Mouse (Mus musculus) adrenal gland, adult (tissue): ENCODE results near the gene Slc5a8.

ENCODE experiments used
- DNase-seq, 2 experiments: peaks; one replicate each; pipeline ENCODE4 v3.0.0; 2022 to 2023; ENCODE audit warnings: low spot score in 1 of 2; ENCODE audit not compliant: inconsistent age in 2 of 2

Gene Slc5a8

DNA sequence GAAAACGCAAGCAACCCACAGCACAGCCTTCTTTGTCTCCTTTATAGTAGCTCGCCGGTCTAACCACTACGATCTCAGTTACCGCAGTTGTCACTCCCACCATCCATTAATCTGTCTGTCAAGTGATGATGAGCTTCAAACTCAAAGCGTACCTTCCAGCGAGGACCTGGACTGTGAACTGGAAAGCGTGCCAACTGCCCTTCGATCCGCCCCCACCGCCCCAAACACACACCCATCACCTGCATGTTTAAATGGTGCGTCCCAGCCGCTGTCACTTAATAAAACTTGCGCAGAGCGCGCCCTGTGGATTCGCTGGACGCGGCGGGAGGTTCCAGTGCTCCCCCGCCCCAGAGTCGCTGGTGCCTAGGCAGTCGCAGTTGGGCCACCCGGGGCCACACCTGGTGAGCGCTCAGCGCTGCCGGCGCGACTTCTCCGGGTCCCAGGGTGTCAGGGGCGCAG is at the start of gene Slc5a8:
TSS of gene Slc5a8 (plus strand) at position 361 of the 459 bp plus-strand sequence.
- DNase-seq: peak in 1 of 2 experiments; percentile 34

DNA sequence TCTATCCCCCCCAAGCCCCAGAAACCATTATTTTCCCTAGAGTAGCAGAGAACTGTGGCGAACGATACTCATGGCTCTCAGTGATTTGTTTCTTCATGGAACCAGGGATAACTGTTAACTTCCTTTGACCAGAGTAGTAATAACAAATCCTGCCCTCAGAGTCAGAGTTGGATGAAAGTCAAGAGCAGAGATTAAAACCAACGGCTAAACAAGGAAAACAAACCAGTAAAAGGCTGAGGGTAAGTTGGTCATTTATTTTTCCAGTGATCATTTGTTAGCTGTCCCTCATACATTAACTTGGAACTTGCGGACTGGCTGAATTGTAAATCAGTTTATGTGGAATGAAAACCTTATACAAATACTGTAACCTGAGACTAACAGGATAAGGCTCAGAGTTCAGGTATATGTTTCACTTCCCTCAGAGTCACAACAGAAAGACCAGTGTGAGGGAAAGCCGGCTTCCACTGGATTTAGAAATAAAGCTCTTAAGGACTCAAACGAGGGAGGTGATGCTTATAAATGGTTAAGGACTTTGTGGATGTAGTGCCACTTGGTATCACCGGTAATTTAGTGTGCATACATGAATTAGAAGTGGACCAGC is 36.8 kb upstream of the Slc5a8 start:
- DNase-seq: no peak

DNA sequence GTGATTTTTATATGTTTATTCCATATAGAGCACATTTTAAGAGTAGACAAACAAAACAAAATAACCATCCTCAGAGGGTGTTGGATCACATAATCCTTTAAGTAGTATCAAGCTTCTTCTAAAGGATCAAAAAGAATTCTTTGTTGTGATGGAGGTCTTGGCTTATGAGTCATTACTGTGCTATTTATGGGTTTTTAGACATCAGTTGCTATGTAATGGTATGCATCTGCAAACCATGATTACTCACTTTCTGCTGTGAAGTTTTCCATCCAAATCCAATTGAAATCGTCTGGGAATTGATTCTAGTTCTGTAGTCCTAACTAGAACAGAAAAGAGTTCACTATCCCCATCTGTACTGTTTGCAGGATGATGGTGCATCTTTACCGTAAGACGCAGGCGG is 35.8 kb upstream of the Slc5a8 start:
- DNase-seq: no peak

DNA sequence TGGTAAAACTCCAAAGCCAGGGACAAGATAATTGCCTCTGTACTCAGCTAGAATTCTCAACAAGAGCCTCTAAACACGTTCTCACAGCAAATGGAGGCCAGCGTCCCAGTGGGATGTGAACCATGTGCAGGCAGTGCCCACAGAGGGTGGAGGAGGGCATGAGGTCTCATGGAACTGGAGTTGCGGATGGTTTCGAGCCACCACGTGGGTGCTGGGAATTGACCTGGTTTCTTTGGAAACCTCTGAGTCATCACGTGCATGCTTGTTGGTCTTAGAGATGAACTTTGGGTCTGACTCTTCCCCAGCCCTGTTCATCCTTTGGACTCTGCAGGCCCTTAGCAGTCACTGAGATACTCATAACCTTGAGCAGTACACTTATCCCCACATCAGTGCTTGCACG is 32.5 kb upstream of the Slc5a8 start:
- no peak for DNase-seq

DNA sequence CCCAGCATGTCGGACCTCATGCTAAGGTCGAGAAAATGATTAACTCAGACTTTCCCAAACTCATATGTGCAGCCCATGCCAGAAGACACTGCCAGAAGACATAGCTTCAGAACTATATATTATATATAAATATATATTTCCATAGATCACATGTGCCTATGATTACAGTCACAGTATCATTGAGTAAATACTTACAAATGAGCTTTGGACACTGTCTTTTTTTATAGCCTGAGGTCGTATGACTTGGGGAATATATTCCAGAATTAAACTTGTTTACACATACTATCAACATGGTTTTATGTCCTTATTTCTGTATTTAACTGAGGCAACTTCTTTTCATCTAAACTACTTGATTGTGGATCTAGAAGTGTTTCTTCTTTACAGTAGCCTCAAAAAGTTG is 24.9 kb upstream of the Slc5a8 start:
- no peak for DNase-seq

DNA sequence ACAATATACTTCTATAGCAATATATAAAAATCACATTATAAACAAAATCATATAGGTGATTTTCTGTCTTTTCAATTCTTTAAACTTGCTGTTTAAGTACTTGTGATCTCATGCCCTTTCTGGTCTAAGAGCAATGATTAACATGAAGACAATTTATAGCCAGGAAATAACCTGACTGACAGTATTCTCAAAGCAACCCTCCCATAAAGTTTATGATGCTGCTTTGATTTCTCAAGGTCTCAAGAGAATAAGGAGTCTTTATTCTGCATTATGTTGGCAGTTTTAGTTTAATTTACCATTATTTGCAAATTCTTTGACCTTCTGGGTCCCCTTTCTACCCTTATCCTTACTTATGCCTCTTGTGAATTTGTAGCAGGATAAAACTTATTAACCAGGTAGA is 24.4 kb upstream of the Slc5a8 start:
- DNase-seq: no peak

DNA sequence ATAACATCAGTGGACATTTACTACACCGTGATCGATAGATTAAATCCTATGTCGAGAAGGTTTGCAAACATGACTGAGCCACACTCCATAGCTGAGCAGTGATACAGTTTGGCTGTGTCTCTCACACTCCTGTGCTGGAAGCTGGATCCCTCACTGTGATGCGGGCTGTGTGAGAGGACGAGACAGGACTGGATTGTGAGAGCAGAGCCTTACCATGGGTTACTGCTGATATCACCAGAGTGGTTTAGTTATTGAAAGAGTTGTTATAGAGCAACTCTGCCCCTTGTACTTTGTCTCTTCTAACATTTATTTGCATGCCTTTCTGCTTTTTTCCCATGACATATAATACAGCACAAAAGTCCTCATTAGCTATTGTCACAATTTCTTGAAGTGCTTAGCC is 23.5 kb upstream of the Slc5a8 start:
- no peak for DNase-seq

DNA sequence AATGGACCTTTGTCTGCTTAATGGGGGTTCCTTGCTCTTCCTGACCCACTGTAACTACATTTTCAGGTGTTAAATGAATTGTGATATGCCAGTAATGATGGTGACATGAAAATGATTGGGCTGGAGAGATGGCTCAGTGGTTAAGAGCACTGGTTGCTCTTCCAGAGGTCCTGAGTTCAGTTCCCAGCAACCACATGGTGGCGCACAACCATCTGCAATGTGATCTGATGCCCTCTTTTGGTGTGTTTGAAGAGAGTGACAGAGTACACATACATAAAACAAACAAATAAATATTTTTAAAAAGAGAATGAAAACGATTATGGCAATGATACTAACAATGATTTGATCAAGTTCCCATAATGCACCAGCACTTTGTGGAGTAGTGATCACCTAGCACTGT is 19.8 kb upstream of the Slc5a8 start:
- DNase-seq: peak; percentile 8 to 47

DNA sequence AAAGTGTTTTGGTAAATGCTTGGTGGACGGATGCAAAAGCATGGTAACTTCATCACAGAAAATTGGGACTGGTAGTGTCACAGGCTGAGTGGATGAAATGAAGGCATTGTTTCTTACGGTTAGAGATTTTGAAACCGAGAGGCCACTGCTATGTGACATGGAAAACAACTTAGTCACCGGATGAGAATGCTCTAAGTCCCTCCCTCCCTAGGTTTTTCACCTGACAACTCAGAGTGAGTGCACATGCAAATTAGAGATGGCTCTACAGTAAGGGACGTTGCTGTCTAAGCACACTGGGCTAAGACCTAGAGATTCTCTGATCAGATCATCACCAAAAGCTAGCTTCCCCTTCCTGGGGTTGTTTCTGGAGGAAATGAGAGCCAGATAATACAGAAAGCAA is 10.9 kb upstream of the Slc5a8 start:
- no peak for DNase-seq

DNA sequence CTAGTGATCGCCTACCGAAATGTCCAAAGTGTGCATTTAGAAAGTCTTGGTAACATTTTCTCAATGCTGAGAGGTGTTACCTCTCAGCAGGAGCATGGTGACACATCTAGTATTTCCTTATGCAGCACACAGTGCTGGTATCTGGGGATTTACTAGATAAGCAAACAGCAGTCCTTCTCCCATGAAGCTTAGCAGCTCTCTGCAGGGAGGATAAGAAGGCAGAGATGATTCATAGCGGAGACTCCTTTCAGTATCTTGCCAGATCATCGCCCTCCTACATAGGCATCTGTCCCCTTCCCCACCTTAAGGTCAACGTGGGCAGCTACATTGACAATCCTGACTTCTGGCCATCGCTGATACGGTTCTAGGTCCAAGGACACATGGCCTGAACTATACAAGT is 8.4 kb upstream of the Slc5a8 start:
- DNase-seq: no peak

DNA sequence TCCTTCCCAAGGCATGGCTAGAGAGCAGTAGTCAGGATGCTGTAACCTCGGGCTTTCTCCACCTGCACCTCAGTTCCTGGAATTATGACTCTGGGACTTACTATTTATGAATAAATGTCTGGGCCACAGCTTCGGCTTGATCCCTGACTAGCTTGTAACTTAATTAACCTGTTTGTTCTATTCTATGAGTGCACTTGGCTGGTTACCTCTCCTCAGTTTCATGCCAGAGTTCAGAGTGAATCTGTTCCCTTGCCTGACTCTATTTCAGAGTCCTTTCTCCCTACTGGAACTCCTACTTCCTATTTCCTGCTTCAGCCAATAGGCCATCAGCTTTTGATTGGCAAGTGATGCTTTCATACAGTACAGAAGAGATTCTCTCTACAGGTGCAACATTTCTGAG is 2.1 kb upstream of the Slc5a8 start:
- DNase-seq: no peak

DNA sequence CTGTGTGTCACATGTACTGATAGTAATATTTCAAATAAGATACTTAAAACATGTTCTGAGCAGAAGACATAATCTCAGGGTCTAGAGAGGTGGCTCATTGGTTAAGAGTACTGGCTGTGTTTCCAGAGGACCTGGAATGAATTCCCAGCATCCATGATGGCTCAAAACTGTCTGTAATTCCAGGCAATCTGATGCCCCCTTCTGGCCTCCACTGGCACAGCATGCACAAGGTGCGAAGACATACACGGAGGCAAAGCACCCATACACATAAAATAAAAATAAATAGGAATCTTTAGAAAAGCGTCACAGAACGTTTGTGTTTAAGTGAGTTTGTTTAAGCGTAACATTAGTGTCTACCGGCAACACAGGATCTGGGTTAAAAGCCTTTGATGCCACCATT is 956 bp upstream of the Slc5a8 start:
- no peak for DNase-seq

DNA sequence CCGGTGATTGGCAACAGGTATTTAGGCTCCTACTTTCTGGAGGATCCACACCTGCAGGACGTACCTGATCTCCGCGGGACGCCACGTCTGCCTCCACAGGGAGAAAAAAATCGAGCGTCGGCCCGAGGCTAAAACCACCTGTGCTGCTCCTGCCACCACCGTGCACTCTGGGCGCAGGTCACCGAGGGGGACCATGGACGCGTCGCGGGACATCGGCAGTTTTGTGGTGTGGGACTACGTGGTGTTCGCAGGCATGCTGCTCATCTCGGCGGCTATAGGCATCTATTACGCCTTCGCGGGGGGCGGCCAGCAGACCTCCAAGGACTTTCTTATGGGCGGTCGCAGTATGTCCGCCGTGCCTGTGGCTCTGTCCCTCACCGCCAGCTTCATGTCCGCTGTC is 322 bp downstream of the Slc5a8 start:
- DNase-seq: no peak

DNA sequence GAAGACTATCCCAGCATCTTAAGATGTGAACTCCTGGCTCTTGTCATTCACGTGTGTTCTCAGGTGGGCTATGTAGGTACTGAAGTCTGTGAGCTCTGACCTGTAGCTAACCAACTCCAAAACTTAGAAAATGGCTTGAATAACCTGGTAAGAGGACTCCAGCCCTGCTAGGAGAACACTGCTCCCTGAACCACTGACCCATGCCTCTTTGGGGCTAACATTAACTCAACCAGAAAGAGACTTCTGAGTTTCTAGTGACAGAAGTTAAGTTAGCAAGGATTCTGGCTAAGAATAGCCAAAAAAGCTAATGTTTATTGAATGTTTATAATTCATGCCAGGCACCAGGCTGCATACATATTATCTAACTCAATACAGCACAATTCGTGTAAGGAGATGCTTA is 2.6 kb downstream of the Slc5a8 start:
- DNase-seq: no peak

DNA sequence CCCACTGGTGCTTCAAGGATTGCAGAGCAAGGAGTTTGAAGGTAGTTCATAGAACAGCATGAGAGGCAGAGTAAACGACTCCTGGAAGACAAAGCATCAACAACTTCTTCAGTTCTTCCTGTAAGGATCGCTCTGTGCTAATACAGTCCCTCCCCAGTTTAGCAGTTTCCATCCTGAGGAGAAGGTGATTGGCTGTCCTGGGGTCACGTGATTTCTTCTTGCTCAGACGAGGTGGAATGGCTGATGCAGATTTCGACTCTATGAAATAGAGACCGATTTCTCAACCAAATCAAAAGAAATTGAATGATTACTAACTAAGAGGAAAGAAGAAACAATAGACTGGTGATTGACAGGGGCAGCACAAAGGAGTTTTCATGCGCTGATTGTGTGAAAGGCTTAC is 5.6 kb downstream of the Slc5a8 start:
- DNase-seq: no peak

DNA sequence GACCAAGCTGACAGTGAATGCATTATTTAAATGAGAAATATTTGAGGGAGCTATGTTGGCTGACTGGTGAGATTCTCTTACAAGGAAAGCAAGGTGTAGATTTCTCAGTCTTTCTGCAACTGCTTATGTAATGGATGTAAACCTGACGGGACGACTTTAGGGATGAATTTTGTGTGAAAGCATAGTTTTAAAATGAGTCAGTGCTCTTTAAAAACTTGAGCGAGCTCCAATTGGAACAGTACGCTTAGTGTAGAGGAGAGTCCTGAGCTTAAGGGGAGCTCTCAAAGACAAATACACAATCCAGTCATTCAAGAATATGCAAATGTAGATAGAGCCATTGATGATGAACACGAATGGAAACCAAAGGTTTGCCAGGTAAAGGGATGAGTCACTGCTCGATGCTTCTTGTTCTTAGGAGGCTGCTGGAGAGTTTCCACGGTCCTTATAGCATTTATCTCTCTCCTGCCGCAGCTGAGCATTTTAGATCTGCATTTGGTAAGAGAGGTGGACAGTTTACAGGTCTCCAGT is 6.8 kb downstream of the Slc5a8 start:
- DNase-seq: no peak

DNA sequence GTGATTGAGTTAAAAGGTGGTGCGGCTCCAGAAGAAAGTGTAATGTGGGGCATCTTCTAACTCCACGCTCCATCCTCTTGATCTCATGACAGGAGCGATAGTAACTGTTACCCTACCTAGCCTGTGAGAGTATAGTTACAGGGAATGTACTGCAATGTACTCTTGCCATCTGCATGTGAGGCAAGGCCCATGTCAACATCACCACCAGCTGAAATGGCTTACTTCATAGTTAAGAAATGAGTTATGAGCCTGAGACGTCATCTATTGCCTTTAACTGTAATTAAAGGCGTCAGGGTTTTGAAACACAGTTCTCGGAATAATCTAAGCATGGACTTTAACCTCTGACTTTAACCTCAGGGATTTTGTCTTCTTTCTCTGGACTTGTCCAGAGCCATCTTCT is 11.2 kb downstream of the Slc5a8 start:
- DNase-seq: no peak

DNA sequence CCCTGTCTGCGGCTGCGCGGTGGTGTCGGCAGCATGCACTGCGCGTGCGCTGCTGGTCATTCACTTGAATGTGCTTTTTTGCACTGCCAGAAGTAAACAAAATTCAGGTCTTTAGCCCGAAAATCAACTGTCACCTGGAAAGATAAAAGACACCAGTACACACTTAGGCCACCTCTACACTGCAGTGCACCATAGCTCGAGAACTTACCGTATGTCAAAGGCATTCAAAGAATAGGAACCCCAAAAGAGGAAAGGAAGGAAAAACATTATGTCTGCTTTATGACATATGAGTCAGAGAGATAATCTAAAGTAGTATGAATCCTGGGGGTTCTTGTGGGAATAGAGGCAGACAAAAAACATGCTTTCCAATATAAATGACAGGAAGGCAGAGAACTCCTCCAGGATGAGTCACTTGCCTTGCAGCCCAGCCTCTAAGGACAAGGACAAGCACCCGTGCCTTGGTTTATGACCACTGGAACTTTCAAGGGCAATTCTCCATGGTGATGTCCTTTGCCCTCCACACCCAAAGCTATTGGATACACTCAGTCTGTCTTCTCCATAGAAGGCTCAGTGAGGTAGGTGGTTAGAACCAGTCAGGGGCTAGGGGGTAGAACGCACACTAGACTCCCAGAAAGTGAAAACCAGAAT is 64.0 kb downstream of the Slc5a8 start:
- peak; percentile 60 to 85 for DNase-seq

DNA sequence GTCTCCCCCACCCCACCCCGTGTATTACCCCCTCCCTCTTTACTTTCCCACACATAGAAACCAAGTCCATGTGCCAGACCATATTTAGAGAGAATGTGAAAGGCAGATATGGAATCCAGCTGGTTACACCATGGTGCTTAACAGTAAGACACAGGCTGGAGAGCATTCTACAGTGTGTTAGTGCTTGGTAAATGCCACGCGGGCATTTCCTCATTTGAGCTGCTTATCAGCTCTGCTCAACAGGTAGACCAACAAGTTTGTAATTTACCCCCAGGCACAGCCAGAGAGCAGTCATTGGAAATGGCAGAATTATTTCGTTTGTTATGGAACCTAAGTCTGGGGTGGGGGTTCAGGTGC is 64.5 kb downstream of the Slc5a8 start:
- DNase-seq: no peak

DNA sequence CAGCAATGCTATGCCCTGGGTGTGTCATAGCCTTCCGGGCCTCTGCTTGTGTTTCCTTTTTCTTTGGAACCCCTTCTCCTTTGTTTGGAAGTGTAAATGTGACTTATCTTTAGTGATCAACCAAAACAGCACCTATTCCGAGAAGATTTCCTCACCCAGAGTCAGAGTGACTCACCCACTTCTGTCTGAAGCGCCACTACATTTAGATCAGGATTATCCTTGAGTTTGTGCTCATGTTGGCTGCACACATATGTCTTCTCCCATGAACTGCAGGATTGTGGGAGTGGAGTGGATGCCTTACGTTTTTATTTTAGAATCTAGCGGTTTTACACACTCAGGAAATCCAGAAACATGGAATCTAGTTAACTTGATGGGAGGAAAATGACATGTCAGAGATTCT is 75.0 kb downstream of the Slc5a8 start:
- peak in 1 of 2 experiments; percentile 38 for DNase-seq

DNA sequence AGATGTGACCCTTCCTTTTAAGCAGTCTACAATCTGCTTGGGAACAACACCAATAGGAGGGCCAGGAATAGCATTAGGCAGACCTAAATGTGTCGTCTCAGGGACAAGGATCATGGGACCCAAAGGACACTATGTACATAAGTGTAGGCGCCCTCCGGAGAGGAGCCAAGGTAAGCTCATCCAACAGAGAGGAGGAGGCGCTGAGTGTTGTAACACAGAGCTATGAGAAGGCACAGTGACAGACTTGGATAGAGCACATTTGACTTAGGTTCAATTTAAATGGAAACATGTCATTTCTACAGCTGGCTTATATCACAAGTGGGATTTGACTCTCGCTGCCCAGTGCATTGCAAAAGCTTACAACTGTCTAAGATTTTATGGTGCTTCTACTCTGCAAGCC is 82.8 kb downstream of the Slc5a8 start:
- no peak for DNase-seq

DNA sequence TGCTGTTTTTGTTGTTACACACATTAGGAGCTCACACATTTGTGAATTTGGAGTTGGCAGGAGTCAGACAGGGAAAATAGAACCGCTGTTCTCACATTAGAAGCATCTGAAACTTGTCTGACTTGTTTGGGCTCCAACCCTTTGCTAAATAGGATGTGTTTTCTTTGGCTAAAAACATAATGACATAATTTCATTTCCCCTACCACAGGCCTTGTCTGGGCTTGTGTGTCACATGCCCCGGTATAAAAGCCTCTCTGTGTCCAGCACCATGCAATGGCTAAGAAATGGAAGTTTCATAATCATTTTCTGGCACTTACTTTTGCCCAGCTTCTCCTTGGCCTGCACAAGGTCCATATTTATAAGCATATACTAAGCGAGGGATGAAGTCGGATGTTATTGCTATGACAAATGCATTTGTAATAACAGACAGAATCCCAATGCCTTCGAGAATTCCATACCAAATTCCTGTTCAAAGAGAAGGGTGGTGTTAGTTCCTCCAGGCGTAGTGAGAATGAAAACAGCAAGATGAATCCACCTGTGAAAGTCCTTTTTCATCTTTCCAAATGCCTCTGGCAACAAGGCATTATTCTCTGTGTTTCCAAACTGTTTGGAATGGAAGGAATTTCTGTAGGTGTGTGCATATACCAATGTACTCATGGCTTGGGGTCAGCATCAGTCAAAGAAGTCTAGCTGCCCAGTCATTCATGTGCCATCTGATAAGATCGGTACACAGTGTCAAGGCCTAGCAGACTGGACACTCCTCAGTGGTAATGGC is 85.3 kb downstream of the Slc5a8 start:
- no peak for DNase-seq
